Mouse (Mus musculus) inflammation-experienced regulatory T-cells, adult 6 months (primary cell): Measurements from ENCODE around the gene 1110059G10Rik. TPM values are rescaled to one million over a fixed set of nuclear protein-coding genes. Genes with fewer than 3 reads are reported as not detected.

Experiments
- ATAC-seq: one replicate; pipeline ENCODE4 v1.8.0; 2017
- polyA plus RNA-seq, 3 experiments: library from polyadenylated mRNA; unstranded; fragments of 100-300 nt; shearing (Covaris generic); gene quantifications; one replicate each; pipeline ENCODE4 v1.2.1; 2017

1110059G10Rik gene
- 10 to 100 TPM; 22.3 to 35.5 (median 29.5) TPM for polyA plus RNA-seq

GRCm38 (mm10) chr9:122950643-122951475 lies at the start of gene 1110059G10Rik, which contains the start of gene Kif15:
Gene 1110059G10Rik (minus strand): TSS chr9:122951000.
Gene Kif15 (plus strand): TSS chr9:122951046.
- peak; percentile 93 for ATAC-seq

GRCm38 (mm10) chr9:122999193-122999586 lies 48.4 kb upstream of the 1110059G10Rik start:
- peak; percentile 64 for ATAC-seq

- peak; percentile 65 for ATAC-seq
Measured at GRCm38 (mm10) chr9:122998406-122999192, 47.8 kb upstream of the 1110059G10Rik start.

- no peak for ATAC-seq
Measured at GRCm38 (mm10) chr9:122928915-122929314, 21.9 kb downstream of the 1110059G10Rik start.

- ATAC-seq = no peak
Measured at GRCm38 (mm10) chr9:122922936-122923381, 27.8 kb downstream of the 1110059G10Rik start, which contains the start of gene Zfp105. Gene Zfp105 (plus strand): TSS chr9:122923072.

- no peak for ATAC-seq
Measured at GRCm38 (mm10) chr9:122922436-122922835, 28.4 kb downstream of the 1110059G10Rik start.

GRCm38 (mm10) chr9:122902717-122903535 lies 47.9 kb downstream of the 1110059G10Rik start:
- no peak for ATAC-seq

- no peak for ATAC-seq
Measured at GRCm38 (mm10) chr9:122901047-122901446, 49.8 kb downstream of the 1110059G10Rik start.

Other genes starting within 250 kb of the 1110059G10Rik start
- gene Topaz1, start 203.7 kb downstream of the 1110059G10Rik start, polyA plus RNA-seq = not detected
- 10 to 100 TPM in 2 of 3 experiments, 1 to 10 TPM in 1; 7.8 to 17.7 (median 16.6) TPM for gene Tcaim, start 145.5 kb downstream of the 1110059G10Rik start, polyA plus RNA-seq
- gene Gm35549, start 107.0 kb downstream of the 1110059G10Rik start, polyA plus RNA-seq = 1 to 10 TPM in 2 of 3 experiments, not detected in 1; 1.5 to 4.0 TPM
- 10 to 100 TPM; 31.6 to 43.9 (median 38.0) TPM for gene Zfp445, start 85.0 kb downstream of the 1110059G10Rik start, polyA plus RNA-seq
- 1 to 10 TPM; 2.7 to 8.7 (median 2.9) TPM for gene Zkscan7, start 65.3 kb downstream of the 1110059G10Rik start, polyA plus RNA-seq
- gene Zfp105, start 27.9 kb downstream of the 1110059G10Rik start, polyA plus RNA-seq = not detected
- 10 to 100 TPM in 1 of 3 experiments, 1 to 10 TPM in 2; 5.3 to 43.6 (median 6.4) TPM for gene Kif15, start within 50 bp of the 1110059G10Rik start, polyA plus RNA-seq
- 10 to 100 TPM; 10.2 to 17.5 (median 13.8) TPM for gene Tmem42, start 70.3 kb upstream of the 1110059G10Rik start, polyA plus RNA-seq
- gene Tgm4, start 83.7 kb upstream of the 1110059G10Rik start, polyA plus RNA-seq = 1 to 10 TPM in 1 of 3 experiments, under 1 TPM in 2; 0.38 to 1.3 (median 0.66) TPM
- 10 to 100 TPM; 11.4 to 18.2 (median 12.4) TPM for gene Zdhhc3, start 162.2 kb upstream of the 1110059G10Rik start, polyA plus RNA-seq
- gene Exosc7, start 162.2 kb upstream of the 1110059G10Rik start, polyA plus RNA-seq = 100 to 1,000 TPM in 2 of 3 experiments, 10 to 100 TPM in 1; 79.7 to 114 (median 101) TPM
- gene Clec3b, start 199.9 kb upstream of the 1110059G10Rik start, polyA plus RNA-seq = under 1 TPM in 1 of 3 experiments, not detected in 2; 0.46 TPM